Mouse (Mus musculus) lung, postnatal 0 days (tissue): ENCODE measurements around the gene Il9.

Source experiments
- CTCF ChIP-seq: IDR thresholded peaks from 2 replicates; pipeline ENCODE4 v1.5.1; 2016; ENCODE audit warnings: antibody characterized with exemption, mild to moderate bottlenecking
- EP300 ChIP-seq: IDR thresholded peaks from 2 replicates; pipeline ENCODE4 v1.6.1; 2016; ENCODE audit warnings: antibody characterized with exemption, mild to moderate bottlenecking, control low read depth

- no peak for TF ChIP-seq CTCF
- TF ChIP-seq EP300, result no peak
Observed at GRCm38 (mm10) chr13:56528281-56528680, 46.2 kb upstream of the Il9 start.
